Mouse (Mus musculus) myocyte (in vitro differentiated cells): ENCODE measurements at regions not wholly inside any gene's neighbourhood (a gene's known extent, or its start where the extent isn't known, plus 50 kb on each side); places are given as distances from the start of the nearest gene placed in this dataset.

Experiments used
- H3K27me3 ChIP-seq: one replicate; pipeline ENCODE4 v1.6.1; 2011; ENCODE audit not compliant: control insufficient read depth, insufficient read depth, insufficient read length
- H3K36me3 ChIP-seq: one replicate; pipeline ENCODE4 v1.6.1; 2011; ENCODE audit not compliant: control insufficient read depth, insufficient read depth
- H3K4me2 ChIP-seq: one replicate; pipeline ENCODE4 v1.6.1; 2011; ENCODE audit warnings: low read depth, control low read depth
- H3K4me3 ChIP-seq: one replicate; pipeline ENCODE4 v1.5.1; 2011; ENCODE audit warnings: mild to moderate bottlenecking, control low read depth, moderate library complexity
- H3K79me2 ChIP-seq: one replicate; pipeline ENCODE4 v1.6.1; 2011; ENCODE audit not compliant: control insufficient read depth, insufficient read depth
- H3ac ChIP-seq: one replicate; pipeline ENCODE4 v1.6.1; 2011; ENCODE audit not compliant: control insufficient read depth, insufficient read length
- CEBPB ChIP-seq: IDR thresholded peaks from 2 replicates; pipeline ENCODE4 v1.6.1; 2011; ENCODE audit warnings: mild to moderate bottlenecking, moderate library complexity; ENCODE audit not compliant: poor library complexity, insufficient read depth, severe bottlenecking
- E2F4 ChIP-seq: IDR thresholded peaks from one replicate; pipeline ENCODE4 v1.6.1; 2011; ENCODE audit warnings: mild to moderate bottlenecking, control low read depth, moderate library complexity; ENCODE audit not compliant: insufficient read depth
- MAX ChIP-seq: IDR thresholded peaks from one replicate; pipeline ENCODE4 v1.6.1; 2011; ENCODE audit warnings: low read depth, mild to moderate bottlenecking, control low read depth
- MYOD1 ChIP-seq, 3 experiments: IDR thresholded peaks; one replicate each; pipeline ENCODE4 v1.6.1; 2011; ENCODE audit warnings: control low read depth in 2 of 3, low read depth in 2 of 3, mild to moderate bottlenecking in 2 of 3, moderate library complexity in 1 of 3; ENCODE audit not compliant: insufficient read length in 2 of 3, control insufficient read depth in 1 of 3
- MYOG ChIP-seq, 3 experiments: IDR thresholded peaks; one replicate each; pipeline ENCODE4 v1.6.1; 2011; ENCODE audit warnings: control low read depth in 2 of 3, low read depth in 2 of 3, mild to moderate bottlenecking in 2 of 3; ENCODE audit not compliant: insufficient read length in 2 of 3, control insufficient read depth in 1 of 3, insufficient read depth in 1 of 3
- POLR2A ChIP-seq: IDR thresholded peaks from one replicate; pipeline ENCODE4 v1.6.1; 2011; ENCODE audit warnings: low read depth, mild to moderate bottlenecking, control low read depth, moderate library complexity; ENCODE audit not compliant: insufficient read length
- POLR2AphosphoS2 ChIP-seq: IDR thresholded peaks from one replicate; pipeline ENCODE4 v1.6.1; 2011; ENCODE audit warnings: low read depth, control low read depth; ENCODE audit not compliant: insufficient read length
- REST ChIP-seq: IDR thresholded peaks from one replicate; pipeline ENCODE4 v1.6.1; 2011; ENCODE audit warnings: mild to moderate bottlenecking, control low read depth, moderate library complexity; ENCODE audit not compliant: insufficient read depth, insufficient read length
- SRF ChIP-seq: IDR thresholded peaks from one replicate; pipeline ENCODE4 v1.6.1; 2011; ENCODE audit warnings: low read depth; ENCODE audit not compliant: control insufficient read depth, insufficient read length
- TCF12 ChIP-seq: IDR thresholded peaks from one replicate; pipeline ENCODE4 v1.6.1; 2011; ENCODE audit warnings: mild to moderate bottlenecking, control low read depth; ENCODE audit not compliant: poor library complexity, insufficient read depth, severe bottlenecking
- TCF3 ChIP-seq: IDR thresholded peaks from one replicate; pipeline ENCODE4 v1.6.1; 2011; ENCODE audit warnings: low read depth, control low read depth; ENCODE audit not compliant: insufficient read length
- USF1 ChIP-seq: IDR thresholded peaks from one replicate; pipeline ENCODE4 v1.6.1; 2011; ENCODE audit warnings: low read depth, mild to moderate bottlenecking, control low read depth, moderate library complexity

- Histone ChIP-seq H3K4me3 (no peak overlapping the region), H3ac (no peak overlapping the region), H3K27me3 (no peaks in the 10 kb centered on the region), H3K4me2 (no peak overlapping the region), H3K36me3 (no peaks in the 10 kb centered on the region), H3K79me2 (no peaks in the 10 kb centered on the region)
- TF ChIP-seq USF1 (no peak), MYOD1 (IDR thresholded peaks at IDR 0.05; ENCODE audit: control insufficient read depth in 1 of 3, insufficient read length in 2 of 3, low read depth in 2 of 3) (no peak), REST (no peak), MAX (no peak), TCF12 (no peak), TCF3 (no peak), MYOG (IDR thresholded peaks at IDR 0.05; ENCODE audit: control insufficient read depth in 1 of 3, insufficient read depth in 1 of 3, insufficient read length in 2 of 3, low read depth in 2 of 3) (no peak), POLR2A (no peak), CEBPB (no peak), E2F4 (no peak), POLR2AphosphoS2 (no peak), SRF (no peak)
Observed at GRCm38 (mm10) chr1:186177019-186177418, 59.9 kb upstream of the Lyplal1 start.

GRCm38 (mm10) chr1:186173472-186174014 is 56.4 kb upstream of the Lyplal1 start:
- no peaks in the 10 kb centered on the region for H3K79me2 ChIP-seq
- no peak overlapping the region for H3ac ChIP-seq
- H3K4me3 ChIP-seq = no peak overlapping the region
- H3K4me2 ChIP-seq = no peak overlapping the region
- no peaks in the 10 kb centered on the region for H3K27me3 ChIP-seq
- TF ChIP-seq MYOD1 (IDR thresholded peaks at IDR 0.05; ENCODE audit: control insufficient read depth in 1 of 3, insufficient read length in 2 of 3, low read depth in 2 of 3) (no peak), POLR2AphosphoS2 (no peak), E2F4 (no peak), CEBPB (no peak), MAX (no peak), POLR2A (no peak), TCF12 (no peak), SRF (no peak), MYOG (IDR thresholded peaks at IDR 0.05; ENCODE audit: control insufficient read depth in 1 of 3, insufficient read depth in 1 of 3, insufficient read length in 2 of 3, low read depth in 2 of 3) (no peak), USF1 (no peak), REST (no peak), TCF3 (no peak)
- H3K36me3 ChIP-seq = no peaks in the 10 kb centered on the region

- Histone ChIP-seq H3K4me2 (no peak overlapping the region), H3K36me3 (no peaks in the 10 kb centered on the region), H3K27me3 (no peaks in the 10 kb centered on the region), H3K79me2 (no peaks in the 10 kb centered on the region), H3K4me3 (no peak overlapping the region), H3ac (no peak overlapping the region)
- TF ChIP-seq MAX (no peak), USF1 (no peak), MYOD1 (IDR thresholded peaks at IDR 0.05; ENCODE audit: control insufficient read depth in 1 of 3, insufficient read length in 2 of 3, low read depth in 2 of 3) (no peak), TCF12 (no peak), REST (no peak), E2F4 (no peak), POLR2A (no peak), SRF (no peak), POLR2AphosphoS2 (no peak), CEBPB (no peak), MYOG (IDR thresholded peaks at IDR 0.05; ENCODE audit: control insufficient read depth in 1 of 3, insufficient read depth in 1 of 3, insufficient read length in 2 of 3, low read depth in 2 of 3) (no peak), TCF3 (no peak)
Observed at GRCm38 (mm10) chr1:186171691-186172090, 54.6 kb upstream of the Lyplal1 start.
